Mouse (Mus musculus) monocyte, adult 5-6 weeks (primary cell): Measurements from ENCODE around the gene Muc4. TPM values are rescaled to one million over a fixed set of nuclear protein-coding genes. Genes with fewer than 3 reads are reported as not detected.
A peak's percentile ranks its signal among the peaks of the same experiment; 100 is the strongest.

Experiments
- ATAC-seq: fragments of 153-309, 156-312 bp; replicated peaks from 2 replicates; pipeline ENCODE4 v1.8.0; 2017; ENCODE audit warnings: mild to moderate bottlenecking; ENCODE audit not compliant: low TSS enrichment, insufficient number of reproducible peaks, severe bottlenecking, poor library complexity, low FRiP score
- total RNA-seq: library from RNA; stranded (forward); fragments of 200-1000, 200-491, 200-594 nt; gene quantifications from 3 replicates; pipeline ENCODE4 v1.2.3, GENCODE M21; 2017

The Muc4 gene
- not detected in 3 replicates for total RNA-seq

GRCm38 (mm10) chr16:32735586-32735985 lies at the start of gene Muc4:
TSS of gene Muc4 (plus strand) at chr16:32735886.
- ATAC-seq: no peak

GRCm38 (mm10) chr16:32685998-32686397 lies 49.7 kb upstream of the Muc4 start:
- ATAC-seq: no peak

DNA sequence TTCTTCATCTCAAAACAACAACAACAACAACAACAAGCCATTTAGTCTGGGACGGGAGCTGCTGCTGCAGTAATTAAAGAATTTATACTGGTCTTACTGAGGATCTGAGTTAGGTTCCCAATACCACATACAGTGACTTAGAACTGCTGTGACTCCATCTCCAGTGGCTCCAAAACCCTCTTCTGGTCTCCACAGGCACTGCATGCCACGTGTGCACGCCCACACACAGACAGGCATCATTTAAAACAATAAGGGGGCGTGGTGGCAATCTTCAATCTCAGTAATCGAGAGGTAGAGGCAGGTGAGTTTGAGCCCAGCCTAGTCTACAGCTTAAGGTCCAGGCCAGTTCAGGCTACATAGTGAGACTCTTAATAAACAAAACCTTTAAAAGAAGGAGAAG lies 48.5 kb upstream of the Muc4 start:
- ATAC-seq: no peak

DNA sequence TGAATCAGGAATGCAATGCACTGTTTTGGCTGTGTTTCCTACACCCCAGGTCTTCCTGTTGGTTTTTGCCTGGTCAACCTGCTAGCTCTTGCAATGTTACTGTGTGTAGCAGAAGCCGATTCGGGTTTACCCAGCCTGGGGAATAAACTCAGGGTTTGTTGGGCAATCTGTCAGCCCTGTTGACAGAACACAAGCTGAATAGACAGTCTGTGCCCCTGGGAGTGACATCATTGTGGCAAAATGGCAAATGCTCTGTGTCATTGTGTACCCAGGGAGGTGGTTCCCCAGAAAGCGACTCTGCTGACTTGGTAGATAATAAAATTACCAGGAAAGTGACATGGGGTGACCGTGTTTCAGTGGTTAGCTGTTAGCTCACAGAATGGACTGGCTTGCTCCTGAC lies 46.9 kb upstream of the Muc4 start:
- no peak for ATAC-seq

DNA sequence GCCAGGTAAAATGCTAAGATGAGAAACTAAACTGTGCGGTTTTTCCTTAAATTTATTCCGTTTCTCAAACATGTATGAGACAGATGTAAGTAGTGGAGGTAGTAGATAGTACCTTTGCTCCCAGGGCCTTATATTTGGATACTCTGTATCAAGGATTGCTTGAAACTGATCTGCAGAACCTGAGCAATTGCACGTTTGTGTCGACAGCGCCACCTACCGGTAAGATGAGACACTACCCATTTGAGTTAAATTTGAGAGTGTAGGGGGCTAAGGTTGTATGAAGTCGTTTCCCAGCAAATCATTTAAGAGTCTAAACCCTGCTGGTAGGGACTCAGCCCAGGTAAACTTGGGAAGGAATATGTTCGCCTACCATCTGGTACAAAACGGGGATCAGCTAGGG lies 46.2 kb upstream of the Muc4 start:
- ATAC-seq: peak; percentile 79

- ATAC-seq: 0 out of 2 replicates have a peak, but pooled peaks have one; percentile 46
These were observed 38.7 kb upstream of the Muc4 start for GRCm38 (mm10) chr16:32696841-32697464.

DNA sequence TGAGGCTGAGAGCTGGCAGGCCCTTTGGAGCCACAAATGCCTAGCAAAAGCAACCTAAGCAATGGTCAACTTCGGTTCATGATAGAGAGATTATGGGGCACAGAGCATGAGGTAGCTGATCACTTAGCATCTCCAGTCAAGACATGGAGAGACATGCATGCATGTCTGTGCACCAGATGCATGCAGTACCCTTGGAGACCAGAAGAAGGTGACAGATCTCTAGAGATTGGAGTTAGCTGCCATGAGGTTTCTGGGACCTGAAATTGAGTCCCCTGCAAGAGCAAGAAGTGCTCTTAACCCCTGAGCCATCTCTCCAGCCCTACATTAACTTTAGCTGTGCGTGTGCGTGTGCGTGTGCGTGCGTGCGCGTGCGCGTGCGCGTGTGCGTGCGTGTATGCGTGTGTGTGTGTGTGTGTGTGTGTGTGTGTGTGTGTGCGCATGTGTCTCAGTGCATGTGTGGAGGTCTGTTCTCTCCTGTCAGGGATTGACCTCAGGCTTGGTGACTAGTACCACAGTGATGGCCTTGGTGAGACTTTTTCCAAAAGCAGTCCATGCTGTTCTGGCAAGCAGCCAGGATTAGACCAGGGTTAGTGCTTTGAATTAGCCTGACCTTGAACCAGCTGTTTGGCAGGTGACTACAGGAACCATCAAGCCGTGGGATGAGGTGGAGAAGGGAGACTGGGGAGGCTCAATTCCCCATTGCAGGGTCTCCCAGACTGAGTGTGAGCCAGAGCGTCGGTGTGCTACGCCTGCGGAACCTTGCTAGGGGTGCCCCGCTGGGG lies 37.8 kb upstream of the Muc4 start:
- ATAC-seq: no peak

DNA sequence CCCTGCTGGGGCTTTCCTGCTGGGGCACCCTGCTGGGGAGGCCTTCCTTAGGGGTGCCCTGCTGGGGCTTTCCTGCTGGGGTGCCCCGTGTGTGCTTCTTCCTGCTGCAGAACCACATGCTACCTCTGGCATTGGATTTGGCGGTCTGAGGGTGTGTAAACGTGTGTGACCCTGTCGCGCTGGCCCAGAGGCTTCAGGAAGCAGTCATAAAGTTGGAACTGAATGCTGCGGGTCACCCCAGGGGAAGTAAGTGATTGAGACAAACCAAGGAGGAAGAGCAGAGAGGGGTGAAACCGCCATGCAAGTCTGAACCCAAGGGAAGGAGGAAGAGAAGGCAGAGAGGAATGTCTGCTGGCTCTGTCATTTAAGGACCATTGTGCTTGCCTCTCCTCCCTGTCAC lies 37.1 kb upstream of the Muc4 start:
- ATAC-seq: no peak

DNA sequence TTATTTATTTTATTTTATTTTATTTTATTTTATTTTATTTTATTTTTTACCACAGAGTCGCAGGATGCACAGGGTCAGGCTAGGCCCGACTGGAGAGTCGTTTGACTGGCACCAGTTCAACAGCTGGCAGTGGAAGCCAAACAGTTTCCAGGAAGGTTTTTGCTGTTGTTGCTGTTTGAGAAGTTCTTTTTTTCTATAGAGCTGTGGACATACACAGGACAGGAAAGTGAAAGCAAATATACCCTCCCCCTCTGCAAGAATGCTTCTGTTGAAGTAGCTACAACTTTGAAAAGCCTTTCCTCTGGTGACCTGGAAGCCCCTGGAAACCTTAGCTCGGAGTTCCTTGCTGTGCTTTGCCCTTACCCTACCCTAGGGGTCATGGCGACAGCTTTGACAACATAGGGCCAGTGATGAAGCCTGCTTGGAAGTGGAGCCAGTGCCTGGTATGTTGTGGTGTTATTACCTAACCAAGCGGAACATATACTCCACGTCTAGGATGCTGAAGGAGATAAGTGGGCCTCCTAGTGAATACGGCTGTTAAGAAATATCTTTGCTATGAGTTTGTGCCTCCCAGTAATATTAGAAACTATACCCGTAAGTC lies 32.3 kb upstream of the Muc4 start:
- ATAC-seq: no peak

- ATAC-seq: no peak
These were observed 30.1 kb upstream of the Muc4 start for GRCm38 (mm10) chr16:32705606-32706005.

GRCm38 (mm10) chr16:32707111-32707823 lies 28.4 kb upstream of the Muc4 start:
- no peak for ATAC-seq

- ATAC-seq: no peak
These were observed 27.7 kb upstream of the Muc4 start for GRCm38 (mm10) chr16:32707824-32708456.

GRCm38 (mm10) chr16:32708457-32709033 lies 27.1 kb upstream of the Muc4 start:
- no peak for ATAC-seq

- ATAC-seq: no peak
These were observed 26.6 kb upstream of the Muc4 start for GRCm38 (mm10) chr16:32709116-32709515.

- ATAC-seq: no peak
These were observed 25.1 kb upstream of the Muc4 start for GRCm38 (mm10) chr16:32710426-32711070.

DNA sequence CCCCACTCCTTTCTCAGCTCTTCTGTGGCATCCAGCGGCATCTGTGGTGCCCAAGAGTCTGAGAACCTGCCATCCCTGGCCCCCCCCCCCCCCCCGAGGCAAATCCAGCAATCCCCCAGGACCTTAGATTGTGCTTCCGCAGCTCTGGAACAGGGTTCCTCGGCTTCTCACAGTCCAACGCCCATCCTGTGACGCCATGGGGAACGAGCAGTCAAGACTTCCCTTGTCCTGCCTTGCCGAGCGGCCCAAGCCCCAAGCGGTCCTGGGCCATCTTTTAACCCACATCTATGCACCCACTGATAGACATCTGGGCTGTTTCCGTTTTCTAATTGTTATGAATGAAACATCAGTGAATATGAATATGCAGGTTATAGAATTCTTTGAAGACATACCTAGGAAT lies 23.5 kb upstream of the Muc4 start:
- no peak for ATAC-seq

GRCm38 (mm10) chr16:32713556-32713955 lies 22.1 kb upstream of the Muc4 start:
- ATAC-seq: no peak

DNA sequence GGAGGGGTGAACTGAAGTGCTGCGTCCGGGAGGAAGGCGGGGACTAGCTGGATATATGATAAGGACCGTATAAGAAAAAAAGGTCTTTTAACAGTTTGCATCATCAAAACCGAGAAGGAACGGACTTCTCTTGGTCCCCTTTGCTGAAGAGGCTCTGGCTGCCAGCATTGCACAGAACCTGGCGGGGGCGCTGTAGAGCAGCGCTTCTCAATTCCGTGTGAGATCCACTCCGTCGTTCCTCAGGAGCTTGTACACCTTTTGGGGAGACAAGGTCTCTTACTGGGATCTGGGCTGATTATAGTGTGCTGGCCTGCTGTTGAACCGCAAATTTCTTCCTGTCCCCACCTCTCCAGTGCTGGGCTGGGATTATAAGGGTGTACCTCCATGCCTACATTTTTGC lies 20.3 kb upstream of the Muc4 start:
- no peak for ATAC-seq
